Mouse (Mus musculus) ES-E14 (cell line): ENCODE results near the gene Cdc42bpg. TPM values are rescaled to one million over a fixed set of nuclear protein-coding genes. Genes with fewer than 3 reads are reported as not detected.
A peak's percentile ranks its signal among the peaks of the same experiment; 100 is the strongest.

Experiments used
- DNase-seq: peaks from one replicate; pipeline ENCODE4 v3.0.0-alpha.2; 2013; ENCODE audit warnings: low read depth, low spot score
- H3K27ac ChIP-seq: 2 replicates; pipeline ENCODE4 v1.5.1; 2012; ENCODE audit warnings: low read depth, mild to moderate bottlenecking, low read length, moderate library complexity, mixed read lengths; ENCODE audit not compliant: poor library complexity, insufficient read depth, severe bottlenecking
- H3K36me3 ChIP-seq: 2 replicates; pipeline ENCODE4 v1.6.1; 2012; ENCODE audit warnings: mild to moderate bottlenecking, low read length, moderate library complexity, mixed read lengths; ENCODE audit not compliant: control insufficient read depth, poor library complexity, insufficient read depth, severe bottlenecking
- H3K4me1 ChIP-seq, 2 experiments: fragments of 150-350 bp in 1 of 2; sonication (generic) in 1 of 2; 2 replicates each; pipeline ENCODE4 v1.6.1; 2012; ENCODE audit warnings: low read length in 2 of 2, mild to moderate bottlenecking in 1 of 2, mixed read lengths in 1 of 2; ENCODE audit not compliant: control insufficient read depth in 2 of 2, insufficient read depth in 2 of 2, poor library complexity in 1 of 2
- H3K4me3 ChIP-seq, 2 experiments: fragments of 150-350 bp in 1 of 2; sonication (generic) in 1 of 2; 2 replicates each; pipeline ENCODE4 v1.5.1; 2012; ENCODE audit warnings: low read length in 2 of 2, low read depth in 1 of 2, mild to moderate bottlenecking in 1 of 2, mixed read lengths in 1 of 2; ENCODE audit not compliant: insufficient read depth in 1 of 2, poor library complexity in 1 of 2, severe bottlenecking in 1 of 2
- H3K9ac ChIP-seq: 2 replicates; pipeline ENCODE4 v1.6.1; 2012; ENCODE audit warnings: low read depth, mild to moderate bottlenecking, low read length, mixed read lengths; ENCODE audit not compliant: poor library complexity, insufficient read depth, severe bottlenecking
- H3K9me3 ChIP-seq: fragments of 150-350 bp; sonication (generic); 2 replicates; pipeline ENCODE4 v1.6.1; 2012; ENCODE audit warnings: low read depth, mild to moderate bottlenecking, low read length; ENCODE audit not compliant: control insufficient read depth, insufficient read depth
- CHD2 ChIP-seq: IDR thresholded peaks from 2 replicates; pipeline ENCODE4 v1.6.1; 2014; ENCODE audit warnings: mild to moderate bottlenecking, low read depth, low read length, inconsistent platforms
- HCFC1 ChIP-seq: IDR thresholded peaks from 2 replicates; pipeline ENCODE4 v1.6.1; 2012; ENCODE audit warnings: low read length, inconsistent platforms, borderline replicate concordance; ENCODE audit not compliant: insufficient read depth
- MAFK ChIP-seq: IDR thresholded peaks from 2 replicates; pipeline ENCODE4 v1.6.1; 2014; ENCODE audit warnings: mild to moderate bottlenecking, low read depth, low read length, inconsistent platforms; ENCODE audit not compliant: insufficient read depth
- ZC3H11A ChIP-seq: IDR thresholded peaks from 2 replicates; pipeline ENCODE4 v1.6.1; 2012; ENCODE audit warnings: low read depth, mild to moderate bottlenecking, inconsistent platforms, low read length, borderline replicate concordance
- ZNF384 ChIP-seq: IDR thresholded peaks from 2 replicates; pipeline ENCODE4 v1.6.1; 2012; ENCODE audit warnings: low read depth, low read length, inconsistent platforms
- in situ Hi-C, 2 experiments: fragments of 600-800 bp; cut with MboI; formaldehyde crosslinking; loops; one replicate each; pipeline ENCODE4 v1.15.1; 2025; ENCODE audit warnings: low sequenced_read_pairs in 2 of 2, inconsistent platforms in 1 of 2; ENCODE audit not compliant: unreplicated experiment in 2 of 2
- total RNA-seq: library from RNA; depleted of rRNA; stranded (reverse); fragments of 300-350 nt; gene quantifications from 2 replicates; pipeline ENCODE4 v1.2.3, GENCODE M21; 2012

The Cdc42bpg gene
- total RNA-seq, 1 experiment: 35.5 TPM

GRCm38 (mm10) chr19:6343996-6344395 lies 37.7 kb downstream of the Cdc42bpg start:
- TF ChIP-seq ZNF384: no peak
- no peak for TF ChIP-seq CHD2
- no peak overlapping the region for H3K4me3 ChIP-seq
- no peak for DNase-seq
- H3K9me3 ChIP-seq: no peaks in the 10 kb centered on the region
- no peak overlapping the region for H3K27ac ChIP-seq
- peaks cover 18% of the 10 kb centered on the region for H3K36me3 ChIP-seq
- H3K9ac ChIP-seq: no peak overlapping the region
- peaks cover 0 to 15% of the 10 kb centered on the region in 2 experiments; a peak in 2 of 4 replicates for H3K4me1 ChIP-seq
- in situ Hi-C loops: no loop called here

GRCm38 (mm10) chr19:6346023-6346422 lies 39.8 kb downstream of the Cdc42bpg start:
- Histone ChIP-seq H3K9ac (no peak overlapping the region), H3K4me3 (no peak overlapping the region), H3K9me3 (no peaks in the 10 kb centered on the region), H3K4me1 (peaks cover 0 to 5% of the 10 kb centered on the region in 2 experiments; a peak in 1 of 4 replicates), H3K27ac (no peak overlapping the region), H3K36me3 (peaks cover 10% of the 10 kb centered on the region; the same call in 1 of the 2 replicates)
- TF ChIP-seq MAFK (no peak), ZC3H11A (no peak), HCFC1 (no peak), CHD2 (no peak), ZNF384 (no peak)
- in situ Hi-C loops: no loop called here
- no peak for DNase-seq

GRCm38 (mm10) chr19:6346661-6347060 lies 40.4 kb downstream of the Cdc42bpg start:
- no peak for DNase-seq
- Histone ChIP-seq H3K36me3 (peaks cover 10% of the 10 kb centered on the region; the same call in 1 of the 2 replicates), H3K4me3 (0 out of 4 replicates have a peak overlapping the region, but pooled peaks of 1 of the 2 experiments have one; percentile 17)

GRCm38 (mm10) chr19:6347615-6348014 lies 41.4 kb downstream of the Cdc42bpg start:
- H3K9ac ChIP-seq: no peak overlapping the region
- no peak overlapping the region for H3K27ac ChIP-seq
- peaks cover 10% of the 10 kb centered on the region; the same call in 1 of the 2 replicates for H3K36me3 ChIP-seq
- H3K9me3 ChIP-seq: no peaks in the 10 kb centered on the region
- DNase-seq: no peak
- H3K4me1 ChIP-seq: peaks cover 0 to 2% of the 10 kb centered on the region in 2 experiments; a peak in 1 of 4 replicates
- in situ Hi-C loops: no loop called here
- no peak overlapping the region for H3K4me3 ChIP-seq
- TF ChIP-seq ZNF384: no peak
- no peak for TF ChIP-seq MAFK
- no peak for TF ChIP-seq HCFC1
- TF ChIP-seq ZC3H11A: no peak
- TF ChIP-seq CHD2: no peak

More at GRCm38 (mm10) chr19:6346661-6347060, 40.4 kb downstream of the Cdc42bpg start:
- Histone ChIP-seq H3K9me3 (no peaks in the 10 kb centered on the region), H3K9ac (no peak overlapping the region), H3K27ac (no peak overlapping the region), H3K4me1 (peaks cover 0 to 4% of the 10 kb centered on the region in 2 experiments; a peak in 1 of 4 replicates)
- in situ Hi-C loops: no loop called here
- TF ChIP-seq ZNF384 (no peak), ZC3H11A (no peak), MAFK (no peak), CHD2 (no peak), HCFC1 (no peak)

GRCm38 (mm10) chr19:6348717-6349116 lies 42.5 kb downstream of the Cdc42bpg start:
- H3K4me1 ChIP-seq: peaks cover 0 to 2% of the 10 kb centered on the region in 2 experiments; a peak in 1 of 4 replicates
- H3K9me3 ChIP-seq: no peaks in the 10 kb centered on the region
- no peak overlapping the region for H3K9ac ChIP-seq
- no peak for TF ChIP-seq ZC3H11A
- no peak for TF ChIP-seq CHD2
- no peak for TF ChIP-seq HCFC1
- no peak for TF ChIP-seq ZNF384
- TF ChIP-seq MAFK: no peak
- no peak overlapping the region for H3K27ac ChIP-seq
- no peak overlapping the region for H3K4me3 ChIP-seq
- DNase-seq: no peak
- H3K36me3 ChIP-seq: peaks cover 16% of the 10 kb centered on the region; the same call in 1 of the 2 replicates
- in situ Hi-C loops: no loop called here
